Mouse (Mus musculus) limb, embryonic 14.5 days (tissue): ENCODE data around the gene Ccsap. TPM values are rescaled to one million over a fixed set of nuclear protein-coding genes. Genes with fewer than 3 reads are reported as not detected.

Experiments used
- ATAC-seq: fragments of 200-750 bp; cut with Nextera tagmentation; 2 replicates; pipeline ENCODE4 v1.8.0; 2017; ENCODE audit warnings: low read depth, moderate number of reproducible peaks, moderate TSS enrichment; ENCODE audit not compliant: low FRiP score
- DNase-seq: peaks from one replicate; pipeline ENCODE4 v3.0.0-alpha.2; 2015; ENCODE audit warnings: low spot score
- H3K27ac ChIP-seq: fragments of 300-500 bp; sonication (generic); replicated peaks from 2 replicates; pipeline ENCODE4 v1.5.1; 2014; ENCODE audit warnings: low read depth, mild to moderate bottlenecking, low read length, moderate library complexity, mixed read lengths
- H3K27me3 ChIP-seq: fragments of 300-500 bp; sonication (generic); 2 replicates; pipeline ENCODE4 v1.6.1; 2014; ENCODE audit warnings: low read length, mixed read lengths; ENCODE audit not compliant: control insufficient read depth, insufficient read depth
- H3K36me3 ChIP-seq: fragments of 300-500 bp; sonication (generic); 2 replicates; pipeline ENCODE4 v1.6.1; 2014; ENCODE audit warnings: mild to moderate bottlenecking, low read length, moderate library complexity, mixed read lengths; ENCODE audit not compliant: control insufficient read depth, insufficient read depth
- H3K4me1 ChIP-seq: fragments of 300-500 bp; sonication (generic); 2 replicates; pipeline ENCODE4 v1.6.1; 2014; ENCODE audit warnings: antibody characterized with exemption, low read length, mixed read lengths; ENCODE audit not compliant: control insufficient read depth, insufficient read depth
- H3K4me2 ChIP-seq: fragments of 300-500 bp; sonication (generic); replicated peaks from 2 replicates; pipeline ENCODE4 v1.6.1; 2014; ENCODE audit warnings: low read depth, mild to moderate bottlenecking, low read length, moderate library complexity; ENCODE audit not compliant: severe bottlenecking
- H3K4me3 ChIP-seq: fragments of 300-500 bp; sonication (generic); replicated peaks from 2 replicates; pipeline ENCODE4 v1.5.1; 2014; ENCODE audit warnings: low read length
- H3K9ac ChIP-seq: fragments of 300-500 bp; sonication (generic); 2 replicates; pipeline ENCODE4 v1.6.1; 2014; ENCODE audit warnings: mild to moderate bottlenecking, low read depth, low read length, moderate library complexity; ENCODE audit not compliant: severe bottlenecking
- H3K9me3 ChIP-seq: fragments of 300-500 bp; sonication (generic); 2 replicates; pipeline ENCODE4 v1.6.1; 2016; ENCODE audit warnings: low read length; ENCODE audit not compliant: control insufficient read depth
- POLR2A ChIP-seq: fragments of 200-500 bp; IDR thresholded peaks from 2 replicates; pipeline ENCODE4 v1.8.0; 2012; ENCODE audit warnings: inconsistent platforms, mild to moderate bottlenecking, moderate library complexity, borderline replicate concordance; ENCODE audit not compliant: insufficient read depth, insufficient read length; ENCODE audit errors: extremely low read depth
- WGBS: fragments of 180-500 bp; shearing (Covaris S2); extraction: QIAGEN DNeasy Blood & Tissue Kit; methylation state at CpG from one replicate; pipeline ENCODE4 v1.1.7; 2014; 5-methylcytosine and 5-hydroxymethylcytosine counted together
- polyA plus RNA-seq, 2 experiments: library from polyadenylated mRNA; depleted of rRNA in 1 of 2; stranded (reverse) in 1 of 2; unstranded in 1 of 2; fragments of >200 nt; fragmentation: Nextera tagmentation in 1 of 2; extraction: Ambion mirVana in 1 of 2; gene quantifications; 2 replicates each; pipeline versions ENCODE4 v1.2.1 to v1.2.3; 2012 to 2014

Gene Ccsap
- polyA plus RNA-seq, 2 experiments = 3.7 to 4.9 TPM

- Histone ChIP-seq H3K4me3 (no peak overlapping the region), H3K27me3 (peaks cover 40% of the 10 kb centered on the region), H3K4me1 (0 out of 2 replicates have a peak, but pooled peaks cover 2% of the 10 kb centered on the region), H3K9me3 (no peaks in the 10 kb centered on the region), H3K9ac (no peak overlapping the region), H3K36me3 (peaks cover under 1% of the 10 kb centered on the region; the same call in 1 of the 2 replicates), H3K27ac (no peak overlapping the region), H3K4me2 (no peak overlapping the region)
- TF ChIP-seq POLR2A = no peak
- 70% methylated on average over 11 of the region's 11 CpGs for WGBS
- ATAC-seq (no peak), DNase-seq (no peak)
Measured at GRCm38 (mm10) chr8:123893413-123893812, 33.4 kb upstream of the Ccsap start.

- ATAC-seq (no peak), DNase-seq (no peak)
- Histone ChIP-seq H3K9me3 (no peaks in the 10 kb centered on the region), H3K4me3 (peak overlapping the region; percentile 26), H3K4me2 (peak overlapping the region; percentile 41; the same call in 1 of the 2 replicates), H3K27me3 (peaks cover 40% of the 10 kb centered on the region), H3K9ac (no peak overlapping the region), H3K36me3 (no peaks in the 10 kb centered on the region), H3K4me1 (0 out of 2 replicates have a peak, but pooled peaks cover 2% of the 10 kb centered on the region), H3K27ac (no peak overlapping the region)
- WGBS = 8% methylated on average over 30 of the region's 30 CpGs
- TF ChIP-seq POLR2A = no peak
Measured at GRCm38 (mm10) chr8:123892586-123893155, 32.7 kb upstream of the Ccsap start.

- ATAC-seq (no peak), DNase-seq (no peak)
- Histone ChIP-seq H3K9me3 (no peaks in the 10 kb centered on the region), H3K9ac (no peak overlapping the region), H3K4me1 (0 out of 2 replicates have a peak, but pooled peaks cover 2% of the 10 kb centered on the region), H3K4me2 (peak overlapping the region; percentile 41), H3K27me3 (peaks cover 40% of the 10 kb centered on the region), H3K4me3 (peak overlapping the region; percentile 26), H3K27ac (no peak overlapping the region), H3K36me3 (no peaks in the 10 kb centered on the region)
- TF ChIP-seq POLR2A = no peak
- WGBS = 2% methylated on average over 49 of the region's 49 CpGs
Measured at GRCm38 (mm10) chr8:123891883-123892585, 32.0 kb upstream of the Ccsap start.

DNA sequence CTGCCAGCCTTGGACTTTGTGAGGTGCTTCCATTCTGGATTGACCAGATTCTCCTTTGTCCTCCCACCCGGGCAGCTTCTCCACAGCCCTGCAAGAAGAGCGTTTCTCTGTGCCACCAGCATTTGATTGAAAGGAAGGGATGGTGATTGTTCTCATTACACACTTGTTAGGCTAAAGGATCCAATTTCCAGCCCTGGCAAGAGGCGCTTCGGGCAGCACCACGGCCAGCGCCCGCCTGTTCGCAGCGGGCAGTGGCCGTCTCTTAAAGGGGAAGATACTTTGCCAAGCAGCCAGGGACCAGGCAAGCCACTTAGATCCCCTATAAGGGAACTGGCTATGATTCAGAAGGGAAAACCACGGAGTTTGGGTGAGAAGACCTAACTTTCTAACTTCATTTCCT lies 31.3 kb upstream of the Ccsap start:
- no peaks in the 10 kb centered on the region for H3K36me3 ChIP-seq
- H3K27me3 ChIP-seq = peaks cover 40% of the 10 kb centered on the region
- WGBS = under 1% methylated on average over 11 of the region's 11 CpGs
- H3K4me2 ChIP-seq = peak overlapping the region; percentile 41; the same call in 1 of the 2 replicates
- ATAC-seq (no peak), DNase-seq (peak; percentile 71)
- H3K9me3 ChIP-seq = no peaks in the 10 kb centered on the region
- 0 out of 2 replicates have a peak, but pooled peaks cover 2% of the 10 kb centered on the region for H3K4me1 ChIP-seq
- no peak for TF ChIP-seq POLR2A
- no peak overlapping the region for H3K9ac ChIP-seq
- H3K27ac ChIP-seq = no peak overlapping the region
- H3K4me3 ChIP-seq = peak overlapping the region; percentile 26

DNA sequence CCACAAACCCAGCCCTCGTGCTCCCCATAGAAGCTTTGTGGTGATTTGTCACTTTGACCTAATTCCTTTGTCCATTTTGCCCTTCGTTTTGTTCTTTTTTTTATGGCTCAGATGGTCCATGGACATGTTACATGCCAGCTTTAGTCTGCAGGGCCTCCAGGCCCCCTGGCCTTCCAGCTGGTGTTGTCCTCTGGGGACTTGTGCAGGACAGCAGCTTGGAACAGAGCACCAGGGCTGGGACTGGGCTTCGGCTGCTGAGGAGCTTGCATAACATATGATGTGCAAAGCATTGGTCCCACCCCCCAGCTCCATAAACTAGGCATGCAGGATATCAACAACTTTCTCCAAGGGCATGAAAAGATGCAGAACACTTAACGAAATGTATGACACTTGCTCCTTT lies 29.8 kb upstream of the Ccsap start:
- TF ChIP-seq POLR2A = no peak
- WGBS = 66% methylated on average over 4 of the region's 4 CpGs
- Histone ChIP-seq H3K36me3 (no peaks in the 10 kb centered on the region), H3K4me1 (0 out of 2 replicates have a peak, but pooled peaks cover 2% of the 10 kb centered on the region), H3K4me2 (no peak overlapping the region), H3K27ac (no peak overlapping the region), H3K9ac (no peak overlapping the region), H3K27me3 (peaks cover 35% of the 10 kb centered on the region), H3K9me3 (no peaks in the 10 kb centered on the region), H3K4me3 (no peak overlapping the region)
- DNase-seq (no peak), ATAC-seq (no peak)
